8 mouse cellular contexts compared by ENCODE assay signal in the genomic region with DNA sequence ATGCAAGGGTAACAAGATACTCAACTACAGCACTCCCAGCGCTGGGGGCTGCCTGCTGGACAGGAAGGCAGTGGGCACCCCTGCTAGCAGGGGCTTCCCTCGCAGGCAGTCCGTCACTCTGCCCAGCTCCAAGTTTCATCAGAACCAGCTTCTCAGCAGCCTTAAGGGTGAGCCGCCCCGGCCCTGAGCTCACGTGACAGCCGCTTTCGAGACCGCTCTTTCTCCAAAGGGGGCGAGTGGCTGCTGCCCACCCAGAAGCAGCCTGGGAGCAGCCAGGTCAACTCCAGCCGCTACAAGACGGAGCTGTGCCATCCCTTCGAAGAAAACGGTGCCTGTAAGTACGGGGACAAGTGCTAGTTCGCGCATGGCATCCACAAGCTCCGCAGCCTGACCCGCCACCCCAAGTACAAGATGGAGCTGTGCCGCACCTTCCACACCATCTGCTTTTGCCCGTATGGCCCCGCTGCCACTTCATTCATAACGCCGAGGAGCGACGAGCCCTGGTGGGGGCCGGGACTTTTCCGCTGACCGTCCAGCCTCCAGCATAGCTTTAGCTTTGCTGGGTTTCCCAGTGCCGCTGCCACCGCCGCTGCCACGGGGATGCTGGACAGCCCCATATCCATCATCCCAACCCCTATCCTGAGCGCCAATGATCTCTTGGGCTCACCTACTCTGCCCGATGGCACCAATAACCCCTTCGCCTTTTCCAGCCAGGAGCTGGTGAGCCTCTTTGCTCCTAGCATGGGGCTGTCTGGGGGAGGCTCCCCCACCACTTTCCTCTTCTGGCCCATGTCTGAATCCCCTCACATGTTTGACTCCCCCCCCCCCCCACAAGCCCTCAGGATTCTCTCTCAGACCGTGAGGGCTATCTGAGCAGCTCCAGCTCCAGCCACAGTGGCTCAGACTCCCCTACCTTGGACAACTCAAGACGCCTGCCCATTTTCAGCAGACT. TPM values are rescaled to one million over a fixed set of nuclear protein-coding genes. Genes with fewer than 3 reads are reported as not detected.
DNase-seq lines count a peak whose midpoint lies in the region; ATAC-seq lines count a peak whose summit lies in the region.

No protein-coding gene starts in this region.

- WGBS in limb, embryonic 15.5 days, result 24% methylated on average over 34 of the region's 38 CpGs

- no peak; the same call in 1 of the 2 replicates for ATAC-seq in limb, embryonic 15.5 days (ENCODE audit: insufficient number of reproducible peaks, low FRiP score, low TSS enrichment, low read depth)

- no peaks in the 10 kb centered on the region for H3K27me3 ChIP-seq in limb, embryonic 15.5 days

- peaks cover 2% of the 10 kb centered on the region; the same call in 1 of the 2 replicates for H3K9me3 ChIP-seq in limb, embryonic 15.5 days

- H3K4me1 ChIP-seq in limb, embryonic 15.5 days, result no peaks in the 10 kb centered on the region

- intact Hi-C loops in heart, postnatal 10 days (cut with DNase I), result no loop called here

- peak; percentile 26 for DNase-seq in urinary bladder, adult 2 months (ENCODE audit: low spot score)
- no peak for DNase-seq in urinary bladder, postnatal 36 days (ENCODE audit: low spot score in 2 of 2)
- DNase-seq in embryo, embryonic 10.5 days (ENCODE audit: low spot score), result peak; percentile 23
- peak; percentile 12 to 15 for DNase-seq in heart, postnatal 10 days
- peak; percentile 49 for DNase-seq in naive thymus-derived CD4-positive, alpha-beta T cell, adult 2 months (ENCODE audit: low read depth)
- no peak for DNase-seq in layer of hippocampus, adult 8-10 months (ENCODE audit: low spot score in 2 of 2)
- DNase-seq in ovary, postnatal 14 days (ENCODE audit: low spot score), result no peak

- no peaks in the 10 kb centered on the region for H3K36me3 ChIP-seq in limb, embryonic 15.5 days

- peak overlapping the region; percentile 44 for H3K4me3 ChIP-seq in limb, embryonic 15.5 days

- H3K27ac ChIP-seq in limb, embryonic 15.5 days, result no peak overlapping the region

- peak overlapping the region; percentile 69 for H3K4me2 ChIP-seq in limb, embryonic 15.5 days

- 0 out of 2 replicates have a peak overlapping the region, but pooled peaks have one; percentile 7 for H3K9ac ChIP-seq in limb, embryonic 15.5 days

RNA-seq across cellular contexts. Expression of a gene that starts 8.7 kb away (rescaled TPM):
- 8.6 and 8.9 TPM in 2 replicates for polyA plus RNA-seq in urinary bladder, adult 2 months (2012; rRNA removed)
- total RNA-seq in heart, postnatal 10 days (2021), result 10 to 100 TPM; 13.7 to 14.8 TPM
- polyA plus RNA-seq in limb, embryonic 15.5 days (2015; fragmentation: Nextera tagmentation; extraction: Ambion mirVana), result 2.9 and 4.1 TPM in 2 replicates
- 10 to 100 TPM; 21.5 to 27.4 (median 24.7) TPM for total RNA-seq in layer of hippocampus, adult 8-10 months (2022)

RNA-seq across cellular contexts. Expression of a gene that starts 59.9 kb away (rescaled TPM):
- not detected in 2 replicates for polyA plus RNA-seq in urinary bladder, adult 2 months (2012; rRNA removed)
- not detected for total RNA-seq in heart, postnatal 10 days (2021)
- polyA plus RNA-seq in limb, embryonic 15.5 days (2015; fragmentation: Nextera tagmentation; extraction: Ambion mirVana), result not detected in 2 replicates
- total RNA-seq in layer of hippocampus, adult 8-10 months (2022), result not detected

Comparison
In these comparisons a context has a peak if more than half of its experiments do, and no peak if none do; other contexts are left out.
1. DNase-seq: peak in urinary bladder, adult 2 months (single experiment), embryo, embryonic 10.5 days (single experiment), heart, postnatal 10 days (2 of 2) and naive thymus-derived CD4-positive, alpha-beta T cell, adult 2 months (single experiment); none in urinary bladder, postnatal 36 days (0 of 2), layer of hippocampus, adult 8-10 months (0 of 2) and ovary, postnatal 14 days (single experiment).